Mouse (Mus musculus) thymus, adult 2 months (tissue): ENCODE measurements around the gene Nudt21. TPM values are rescaled to one million over a fixed set of nuclear protein-coding genes. Genes with fewer than 3 reads are reported as not detected.

Source experiments
- DNase-seq: peaks from one replicate; pipeline ENCODE4 v3.0.0; 2021
- H3K27ac ChIP-seq: fragments of 200-500 bp; 2 replicates; pipeline ENCODE4 v1.5.1; 2012; ENCODE audit warnings: low read length, control low read depth; ENCODE audit not compliant: control insufficient read depth, insufficient read depth
- H3K27me3 ChIP-seq: fragments of 200-500 bp; 2 replicates; pipeline ENCODE4 v1.6.1; 2012; ENCODE audit warnings: mild to moderate bottlenecking, low read length, moderate library complexity, mixed read lengths; ENCODE audit not compliant: control insufficient read depth, insufficient read depth
- H3K36me3 ChIP-seq: fragments of 200-500 bp; 2 replicates; pipeline ENCODE4 v1.6.1; 2012; ENCODE audit warnings: mild to moderate bottlenecking, low read length, moderate library complexity; ENCODE audit not compliant: control insufficient read depth, insufficient read depth
- H3K4me1 ChIP-seq: fragments of 200-500 bp; replicated peaks from 2 replicates; pipeline ENCODE4 v1.6.1; 2012; ENCODE audit warnings: low read length; ENCODE audit not compliant: control insufficient read depth, insufficient read depth
- H3K4me3 ChIP-seq: fragments of 200-500 bp; 2 replicates; pipeline ENCODE4 v1.5.1; 2012; ENCODE audit warnings: mild to moderate bottlenecking, low read length, control low read depth, moderate library complexity; ENCODE audit not compliant: control insufficient read depth, insufficient read depth
- CTCF ChIP-seq: fragments of 200-500 bp; IDR thresholded peaks from 2 replicates; pipeline ENCODE4 v1.5.1; 2012; ENCODE audit warnings: mild to moderate bottlenecking, control low read depth, low read length, moderate library complexity, borderline replicate concordance; ENCODE audit not compliant: control insufficient read depth, poor library complexity, insufficient read depth; ENCODE audit errors: extremely low read depth
- POLR2A ChIP-seq: fragments of 200-500 bp; IDR thresholded peaks from 2 replicates; pipeline ENCODE4 v1.6.1; 2012; ENCODE audit warnings: mild to moderate bottlenecking, low read length, control low read depth, moderate library complexity; ENCODE audit not compliant: control insufficient read depth, poor library complexity, insufficient read depth; ENCODE audit errors: extremely low read depth
- WGBS: fragments of 180-500 bp; shearing (Covaris S2); methylation state at CpG from one replicate; pipeline ENCODE4 v1.1.7; 2018; 5-methylcytosine and 5-hydroxymethylcytosine counted together
- polyA plus RNA-seq: library from polyadenylated mRNA; depleted of rRNA; stranded (reverse); fragments of >200 nt; gene quantifications from 2 replicates; pipeline ENCODE4 v1.2.3, GENCODE M21; 2012; rRNA removed

Gene Nudt21
- polyA plus RNA-seq, 1 experiment: 67.4 TPM

GRCm38 (mm10) chr8:93969626-93970340 lies 67.0 kb downstream of the Nudt21 start:
- 93% methylated on average over 7 of the region's 7 CpGs for WGBS
- no peak for DNase-seq
- H3K4me1 ChIP-seq: no peaks in the 10 kb centered on the region
- TF ChIP-seq CTCF (no peak), POLR2A (no peak)
- H3K27me3 ChIP-seq: no peaks in the 10 kb centered on the region
- H3K36me3 ChIP-seq: peaks cover 27% of the 10 kb centered on the region
- no peak overlapping the region for H3K27ac ChIP-seq
- no peak overlapping the region for H3K4me3 ChIP-seq

- H3K36me3 ChIP-seq: peaks cover 12% of the 10 kb centered on the region
- H3K4me1 ChIP-seq: no peaks in the 10 kb centered on the region
- no peak overlapping the region for H3K4me3 ChIP-seq
- no peaks in the 10 kb centered on the region for H3K27me3 ChIP-seq
- no peak for TF ChIP-seq POLR2A
- no peak for TF ChIP-seq CTCF
- 92% methylated on average over 6 of the region's 6 CpGs for WGBS
- no peak overlapping the region for H3K27ac ChIP-seq
- DNase-seq: no peak
Observed at GRCm38 (mm10) chr8:93968293-93968692, 68.5 kb downstream of the Nudt21 start.

Other genes starting within 250 kb of the Nudt21 start
- 2.3 and 2.5 TPM in 2 replicates for gene Gnao1, start 227.1 kb downstream of the Nudt21 start, polyA plus RNA-seq
- gene Amfr, start 24.2 kb downstream of the Nudt21 start, polyA plus RNA-seq: 101 and 112 TPM in 2 replicates
- gene Ogfod1, start 167 bp upstream of the Nudt21 start, polyA plus RNA-seq: 8.8 and 9.0 TPM in 2 replicates
- gene Bbs2, start 61.9 kb upstream of the Nudt21 start, polyA plus RNA-seq: 7.5 and 13.0 TPM in 2 replicates
- 6.5 and 12.1 TPM in 2 replicates for gene Mt4, start 100.2 kb upstream of the Nudt21 start, polyA plus RNA-seq
- 0.96 and 1.9 TPM in 2 replicates for gene Mt3, start 115.6 kb upstream of the Nudt21 start, polyA plus RNA-seq
- gene Mt2, start 135.6 kb upstream of the Nudt21 start, polyA plus RNA-seq: 16.2 and 21.0 TPM in 2 replicates
- 155 and 260 TPM in 2 replicates for gene Mt1, start 142.1 kb upstream of the Nudt21 start, polyA plus RNA-seq
- 28.1 and 28.2 TPM in 2 replicates for gene Nup93, start 177.5 kb upstream of the Nudt21 start, polyA plus RNA-seq